Mouse (Mus musculus) hindbrain, embryonic 15.5 days (tissue): ENCODE measurements around the gene Prdm16. TPM values are rescaled to one million over a fixed set of nuclear protein-coding genes. Genes with fewer than 3 reads are reported as not detected.

Experiments
- ATAC-seq: fragments of 200-750 bp; cut with Nextera tagmentation; 2 replicates; pipeline ENCODE4 v1.8.0; 2017; ENCODE audit warnings: low read depth, moderate number of reproducible peaks, moderate TSS enrichment; ENCODE audit not compliant: low FRiP score
- H3K27ac ChIP-seq: fragments of 300-500 bp; sonication (generic); replicated peaks from 2 replicates; pipeline ENCODE4 v1.5.1; 2015; ENCODE audit warnings: mild to moderate bottlenecking, inconsistent platforms
- H3K27me3 ChIP-seq: fragments of 300-500 bp; sonication (generic); 2 replicates; pipeline ENCODE4 v1.6.1; 2015; ENCODE audit warnings: control low read depth, inconsistent platforms
- H3K36me3 ChIP-seq: fragments of 300-500 bp; sonication (generic); 2 replicates; pipeline ENCODE4 v1.6.1; 2015; ENCODE audit warnings: control low read depth, inconsistent platforms
- H3K4me1 ChIP-seq: fragments of 300-500 bp; sonication (generic); replicated peaks from 2 replicates; pipeline ENCODE4 v1.6.1; 2015; ENCODE audit warnings: control low read depth, inconsistent platforms
- H3K4me2 ChIP-seq: fragments of 300-500 bp; sonication (generic); 2 replicates; pipeline ENCODE4 v1.6.1; 2015; ENCODE audit warnings: moderate library complexity, mild to moderate bottlenecking, inconsistent platforms
- H3K4me3 ChIP-seq: fragments of 300-500 bp; sonication (generic); 2 replicates; pipeline ENCODE4 v1.5.1; 2015; ENCODE audit warnings: mild to moderate bottlenecking, inconsistent platforms
- H3K9ac ChIP-seq: fragments of 300-500 bp; sonication (generic); 2 replicates; pipeline ENCODE4 v1.6.1; 2015; ENCODE audit warnings: inconsistent platforms
- H3K9me3 ChIP-seq: fragments of 300-500 bp; sonication (generic); 2 replicates; pipeline ENCODE4 v1.6.1; 2016; ENCODE audit warnings: control low read depth, inconsistent platforms
- WGBS: fragments of 180-500 bp; shearing (Covaris S2); methylation state at CpG from one replicate; pipeline ENCODE4 v1.1.7; 2015; 5-methylcytosine and 5-hydroxymethylcytosine counted together
- polyA plus RNA-seq: library from polyadenylated mRNA; unstranded; fragments of >200 nt; fragmentation: Nextera tagmentation; extraction: Ambion mirVana; gene quantifications from 2 replicates; pipeline ENCODE4 v1.2.1, GENCODE M21; 2015

The Prdm16 gene
- polyA plus RNA-seq, 1 experiment from 2014 or later = 16.2 TPM

- Histone ChIP-seq H3K27ac (no peak overlapping the region), H3K4me2 (no peak overlapping the region), H3K9me3 (no peaks in the 10 kb centered on the region), H3K4me1 (peaks cover 39% of the 10 kb centered on the region), H3K9ac (no peak overlapping the region; the same call in 1 of the 2 replicates), H3K4me3 (no peak overlapping the region), H3K27me3 (peaks cover 14% of the 10 kb centered on the region; the same call in 1 of the 2 replicates), H3K36me3 (no peaks in the 10 kb centered on the region)
- WGBS = 37% methylated on average over 4 of the region's 4 CpGs
- ATAC-seq = peak; percentile 62; the same call in 1 of the 2 replicates
Observed at GRCm38 (mm10) chr4:154543128-154543527, 93.5 kb downstream of the Prdm16 start.

DNA sequence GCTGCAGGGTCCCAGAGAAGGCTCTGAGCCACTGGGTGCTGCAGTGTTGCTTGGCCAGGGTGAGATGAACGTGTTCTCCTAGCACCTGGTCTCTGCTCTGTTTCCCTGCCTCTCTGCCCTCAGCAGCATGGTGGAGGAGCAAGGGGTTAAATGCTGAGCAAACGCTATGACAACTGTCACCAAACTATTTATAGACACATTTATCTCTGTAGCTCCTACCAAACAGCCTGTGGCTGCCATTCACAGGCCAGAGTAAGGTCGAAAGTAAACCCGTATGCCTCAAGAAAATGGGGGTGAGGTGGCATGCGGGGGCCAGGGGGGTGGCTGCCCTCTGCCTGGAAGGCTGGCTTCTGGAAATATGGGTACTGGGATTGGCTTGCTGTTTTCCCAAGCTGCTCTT lies 94.1 kb downstream of the Prdm16 start:
- H3K9ac ChIP-seq = no peak overlapping the region
- H3K27ac ChIP-seq = no peak overlapping the region
- H3K4me1 ChIP-seq = peaks cover 39% of the 10 kb centered on the region
- WGBS = 48% methylated on average over 5 of the region's 5 CpGs
- H3K36me3 ChIP-seq = no peaks in the 10 kb centered on the region
- no peaks in the 10 kb centered on the region for H3K9me3 ChIP-seq
- peaks cover 11% of the 10 kb centered on the region; the same call in 1 of the 2 replicates for H3K27me3 ChIP-seq
- H3K4me3 ChIP-seq = no peak overlapping the region
- no peak for ATAC-seq
- no peak overlapping the region for H3K4me2 ChIP-seq

GRCm38 (mm10) chr4:154541632-154542276 lies 94.9 kb downstream of the Prdm16 start:
- Histone ChIP-seq H3K4me1 (peaks cover 39% of the 10 kb centered on the region), H3K36me3 (no peaks in the 10 kb centered on the region), H3K9ac (no peak overlapping the region), H3K9me3 (no peaks in the 10 kb centered on the region), H3K27ac (no peak overlapping the region), H3K27me3 (peaks cover 5% of the 10 kb centered on the region; the same call in 1 of the 2 replicates), H3K4me2 (no peak overlapping the region), H3K4me3 (no peak overlapping the region)
- no peak for ATAC-seq
- WGBS = 63% methylated on average over 9 of the region's 9 CpGs

GRCm38 (mm10) chr4:154540671-154541070 lies 96.0 kb downstream of the Prdm16 start:
- Histone ChIP-seq H3K9ac (no peak overlapping the region), H3K4me1 (peaks cover 39% of the 10 kb centered on the region), H3K4me2 (no peak overlapping the region), H3K4me3 (no peak overlapping the region), H3K9me3 (no peaks in the 10 kb centered on the region), H3K27me3 (no peaks in the 10 kb centered on the region), H3K36me3 (no peaks in the 10 kb centered on the region), H3K27ac (no peak overlapping the region)
- no peak for ATAC-seq
- WGBS = 18% methylated on average over 10 of the region's 10 CpGs

DNA sequence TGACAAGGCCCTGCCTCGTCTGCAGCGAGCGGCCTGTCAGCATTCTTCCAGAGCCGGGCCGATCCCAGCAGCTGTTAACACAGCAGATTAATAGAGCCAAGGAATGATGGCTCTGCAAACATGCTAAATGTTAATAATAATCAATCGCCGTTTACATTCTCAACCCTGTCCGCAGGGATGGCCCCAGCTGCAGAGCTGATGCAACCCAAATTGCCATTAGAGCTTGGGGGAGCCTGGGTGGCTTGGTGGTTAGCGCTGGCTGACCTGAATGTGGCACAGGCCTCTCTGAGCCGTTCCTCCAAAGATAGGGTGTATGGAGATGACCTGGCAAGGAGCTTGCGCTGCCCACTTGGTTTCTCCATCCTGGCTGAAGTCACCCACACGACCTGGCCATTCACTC lies 97.0 kb downstream of the Prdm16 start:
- Histone ChIP-seq H3K9me3 (no peaks in the 10 kb centered on the region), H3K36me3 (no peaks in the 10 kb centered on the region), H3K4me3 (no peak overlapping the region), H3K9ac (no peak overlapping the region), H3K4me1 (peaks cover 36% of the 10 kb centered on the region), H3K4me2 (no peak overlapping the region), H3K27ac (no peak overlapping the region), H3K27me3 (no peaks in the 10 kb centered on the region)
- WGBS = 55% methylated on average over 12 of the region's 12 CpGs
- no peak for ATAC-seq

GRCm38 (mm10) chr4:154538727-154539126 lies 97.9 kb downstream of the Prdm16 start:
- Histone ChIP-seq H3K9ac (no peak overlapping the region), H3K4me1 (peaks cover 29% of the 10 kb centered on the region), H3K27ac (no peak overlapping the region), H3K27me3 (no peaks in the 10 kb centered on the region), H3K4me3 (no peak overlapping the region), H3K36me3 (no peaks in the 10 kb centered on the region), H3K4me2 (no peak overlapping the region), H3K9me3 (no peaks in the 10 kb centered on the region)
- ATAC-seq = no peak
- WGBS = 79% methylated on average over 4 of the region's 4 CpGs

DNA sequence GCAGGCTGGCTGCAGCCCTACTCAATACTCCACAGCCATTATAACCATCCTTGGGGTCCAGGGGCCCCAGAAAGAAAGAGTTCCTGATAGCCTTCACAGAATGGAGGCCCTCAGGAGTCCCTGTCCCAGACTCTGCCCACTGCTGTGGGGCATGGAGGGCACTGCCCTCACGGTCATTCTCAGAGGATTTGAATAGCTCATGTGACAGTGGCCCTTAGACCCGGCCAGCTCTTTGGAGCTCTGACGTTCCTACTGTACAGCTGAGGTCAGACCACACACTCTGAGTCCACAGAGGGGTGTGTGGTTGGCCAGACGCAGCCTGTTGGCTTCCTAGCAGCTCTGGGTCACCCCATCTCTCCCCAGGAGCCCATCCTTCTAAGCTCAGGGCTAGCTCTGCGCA lies 100.6 kb downstream of the Prdm16 start:
- Histone ChIP-seq H3K36me3 (no peaks in the 10 kb centered on the region), H3K4me1 (peaks cover 9% of the 10 kb centered on the region), H3K9me3 (no peaks in the 10 kb centered on the region), H3K4me2 (no peak overlapping the region), H3K27ac (no peak overlapping the region), H3K4me3 (no peak overlapping the region), H3K9ac (no peak overlapping the region), H3K27me3 (no peaks in the 10 kb centered on the region)
- no peak for ATAC-seq
- 67% methylated on average over 5 of the region's 5 CpGs for WGBS

DNA sequence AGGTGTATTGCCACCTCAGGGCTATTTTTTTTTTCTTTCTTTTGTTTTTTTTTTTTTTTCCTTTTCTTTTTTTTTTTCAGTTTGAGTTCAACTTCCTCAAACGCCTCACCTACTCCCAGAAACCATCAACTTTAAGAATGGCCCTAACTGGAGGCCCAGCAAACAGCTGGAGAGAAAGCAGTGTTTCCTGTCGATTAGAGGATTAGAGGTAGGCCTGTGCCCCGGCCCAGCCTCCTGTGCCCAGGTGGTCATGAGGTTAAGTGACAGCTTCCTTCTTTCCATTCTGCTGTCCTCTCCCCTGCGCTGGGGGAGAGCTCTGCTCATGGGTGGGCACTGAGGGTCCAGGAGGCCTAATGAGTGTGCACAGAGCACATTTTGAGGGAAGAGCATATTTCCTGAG lies 105.3 kb downstream of the Prdm16 start:
- no peak for ATAC-seq
- Histone ChIP-seq H3K9ac (no peak overlapping the region), H3K36me3 (no peaks in the 10 kb centered on the region), H3K27me3 (peaks cover 4% of the 10 kb centered on the region; the same call in 1 of the 2 replicates), H3K9me3 (no peaks in the 10 kb centered on the region), H3K4me2 (no peak overlapping the region), H3K27ac (no peak overlapping the region), H3K4me3 (no peak overlapping the region), H3K4me1 (peaks cover 5% of the 10 kb centered on the region; the same call in 1 of the 2 replicates)
- 79% methylated on average over 4 of the region's 4 CpGs for WGBS

GRCm38 (mm10) chr4:154530336-154530735 lies 106.3 kb downstream of the Prdm16 start:
- Histone ChIP-seq H3K4me1 (peaks cover 5% of the 10 kb centered on the region; the same call in 1 of the 2 replicates), H3K9ac (no peak overlapping the region), H3K4me3 (no peak overlapping the region), H3K4me2 (no peak overlapping the region), H3K27me3 (peaks cover 4% of the 10 kb centered on the region; the same call in 1 of the 2 replicates), H3K27ac (no peak overlapping the region), H3K9me3 (no peaks in the 10 kb centered on the region), H3K36me3 (no peaks in the 10 kb centered on the region)
- ATAC-seq = no peak
- WGBS = 76% methylated on average over 7 of the region's 7 CpGs

DNA sequence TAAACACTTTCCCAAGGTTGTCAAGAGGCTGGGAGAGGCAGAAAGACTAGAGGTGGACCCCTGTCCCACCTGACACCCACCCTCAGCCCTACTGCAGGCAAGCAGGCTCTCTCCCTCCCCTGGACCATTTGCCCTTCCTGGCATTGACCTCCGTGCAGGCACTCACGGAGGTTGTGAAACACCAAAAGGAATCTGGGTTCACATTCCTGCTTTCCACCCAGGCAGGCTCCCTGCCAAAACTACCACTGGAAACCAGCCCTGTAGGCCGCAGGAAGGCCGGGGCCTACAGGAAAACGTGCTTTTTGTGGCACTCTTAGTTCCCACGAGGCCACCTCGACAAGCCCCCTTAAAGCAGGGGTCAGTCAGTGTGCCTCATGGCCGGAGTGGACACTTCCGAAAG lies 109.2 kb downstream of the Prdm16 start:
- Histone ChIP-seq H3K4me1 (peaks cover 5% of the 10 kb centered on the region; the same call in 1 of the 2 replicates), H3K36me3 (no peaks in the 10 kb centered on the region), H3K9ac (no peak overlapping the region), H3K4me2 (no peak overlapping the region), H3K27ac (0 out of 2 replicates have a peak overlapping the region, but pooled peaks have one; percentile 21), H3K27me3 (peaks cover 7% of the 10 kb centered on the region; the same call in 1 of the 2 replicates), H3K4me3 (no peak overlapping the region), H3K9me3 (no peaks in the 10 kb centered on the region)
- no peak for ATAC-seq
- 62% methylated on average over 9 of the region's 9 CpGs for WGBS

DNA sequence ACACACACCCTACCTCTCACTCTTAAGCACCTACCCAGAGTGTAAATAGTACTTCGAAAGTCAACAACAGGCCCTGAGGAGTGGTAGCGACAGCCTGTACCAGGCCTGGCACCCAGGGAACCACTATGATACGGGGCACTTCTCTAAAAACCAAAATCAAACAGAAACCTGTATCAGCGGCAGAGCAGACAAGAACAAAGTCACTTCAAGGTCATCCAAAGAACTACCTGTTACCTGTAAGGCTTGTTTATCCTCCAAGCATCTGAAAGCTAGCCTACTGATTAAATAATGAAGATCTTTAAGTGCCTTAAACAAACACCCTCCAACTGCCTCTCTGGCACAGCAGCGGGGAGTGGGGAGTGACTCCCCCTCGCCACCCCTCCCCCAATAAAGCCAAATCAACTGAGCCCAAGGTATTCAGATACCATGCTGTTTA lies 110.3 kb downstream of the Prdm16 start:
- Histone ChIP-seq H3K27ac (no peak overlapping the region), H3K4me1 (peaks cover 5% of the 10 kb centered on the region; the same call in 1 of the 2 replicates), H3K9ac (no peak overlapping the region), H3K27me3 (peaks cover 8% of the 10 kb centered on the region; the same call in 1 of the 2 replicates), H3K36me3 (no peaks in the 10 kb centered on the region), H3K9me3 (no peaks in the 10 kb centered on the region), H3K4me3 (no peak overlapping the region), H3K4me2 (no peak overlapping the region)
- WGBS = 82% methylated on average over 6 of the region's 6 CpGs
- no peak for ATAC-seq

GRCm38 (mm10) chr4:154523898-154524297 lies 112.8 kb downstream of the Prdm16 start:
- Histone ChIP-seq H3K4me2 (no peak overlapping the region), H3K4me3 (no peak overlapping the region), H3K4me1 (peaks cover 5% of the 10 kb centered on the region; the same call in 1 of the 2 replicates), H3K36me3 (no peaks in the 10 kb centered on the region), H3K27ac (no peak overlapping the region), H3K27me3 (peaks cover 10% of the 10 kb centered on the region), H3K9me3 (no peaks in the 10 kb centered on the region), H3K9ac (no peak overlapping the region)
- 39% methylated on average over 17 of the region's 17 CpGs for WGBS
- ATAC-seq = no peak
